Mouse (Mus musculus): ENCODE measurements around the gene Mptx2. TPM values are rescaled to one million over a fixed set of nuclear protein-coding genes. Genes with fewer than 3 reads are reported as not detected.
"Not testable (repeated sequence)": the region's sequence is repeated elsewhere in the genome, so short reads cannot be mapped to it uniquely, and the experiment has no call there.

Gene Mptx2
- total and polyA plus RNA-seq, 3 experiments: not detected

DNA sequence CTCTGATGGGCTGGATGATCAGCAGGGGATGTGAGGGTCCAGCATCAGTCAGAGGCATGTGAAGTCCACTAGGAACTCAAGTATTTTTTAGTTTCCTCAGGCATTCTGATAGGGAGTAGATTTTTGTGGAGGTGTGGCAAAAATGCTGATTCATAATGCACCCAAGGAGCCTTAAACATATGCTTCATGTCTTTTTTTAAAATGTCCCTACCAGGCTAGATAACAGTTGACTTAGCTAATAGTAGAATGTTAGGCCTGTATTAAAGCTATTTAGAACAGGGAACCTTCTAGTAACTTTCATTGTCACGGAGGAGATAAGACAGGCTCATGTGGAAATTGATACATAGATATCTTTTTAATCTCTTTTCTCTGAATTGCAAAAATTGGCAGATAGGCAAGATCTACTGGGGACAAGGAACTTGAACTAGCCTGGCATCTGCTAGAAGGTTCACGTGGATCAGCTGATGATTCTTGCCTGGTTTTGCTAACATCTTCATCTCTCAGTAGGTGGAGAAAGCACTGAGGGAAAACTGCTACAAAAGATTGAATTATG is 40.4 kb upstream of the Mptx2 start (continued):
- no peak for TF ChIP-seq TAL1 (IDR thresholded peaks at IDR 0.05; ENCODE audit: low read length)
- 0 out of 2 replicates have a peak, but pooled peaks have one; percentile 26 for TF ChIP-seq ELF1 (IDR thresholded peaks at IDR 0.05; ENCODE audit: low read depth, low read length)
- TF ChIP-seq POLR2AphosphoS2 (IDR thresholded peaks at IDR 0.05; ENCODE audit: low read length): peak; percentile 31; the same call in 1 of the 2 replicates

DNA sequence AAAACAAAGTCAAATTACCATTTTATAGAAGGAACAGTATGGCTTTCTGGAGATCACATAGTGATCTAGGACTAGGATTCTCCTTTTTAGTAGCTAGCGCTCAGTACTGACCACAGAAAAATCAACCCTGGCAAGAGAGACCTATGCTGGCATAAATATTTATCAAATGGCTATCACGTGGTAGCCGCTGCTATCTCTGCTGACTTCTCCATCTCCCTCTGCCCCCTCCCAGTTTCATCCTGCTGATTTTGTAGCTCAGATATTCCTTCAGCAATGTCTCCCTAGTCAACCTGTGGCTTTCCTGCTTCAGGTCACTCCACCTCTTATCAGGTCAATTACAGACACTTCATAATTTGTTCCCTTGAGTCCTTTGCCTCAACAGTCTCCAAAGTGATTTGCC is 38.1 kb upstream of the Mptx2 start:
- H3K4me3 ChIP-seq (ENCODE audit: control insufficient read depth in 1 of 2, insufficient read depth in 1 of 2, low read depth in 2 of 2, low read length in 2 of 2): no peak overlapping the region
- no peak overlapping the region; the same call in 1 of the 2 replicates for H3K27ac ChIP-seq (ENCODE audit: control insufficient read depth, low read depth, low read length)
- peaks cover 26 to 49% of the 10 kb centered on the region in 2 experiments for H3K4me1 ChIP-seq (ENCODE audit: control insufficient read depth in 1 of 2, insufficient read depth in 2 of 2, low read length in 2 of 2)
- TF ChIP-seq USF1 (IDR thresholded peaks at IDR 0.05; ENCODE audit: low read depth, low read length) (peak; percentile 84), TCF12 (IDR thresholded peaks at IDR 0.05; ENCODE audit: low read depth, low read length) (0 out of 2 replicates have a peak, but pooled peaks have one; percentile 14), NELFE (IDR thresholded peaks at IDR 0.05; ENCODE audit: low read depth, low read length) (no peak), MAZ (IDR thresholded peaks at IDR 0.05; ENCODE audit: low read depth, low read length) (peak; percentile 69; the same call in 1 of the 2 replicates), USF2 (IDR thresholded peaks at IDR 0.05; ENCODE audit: borderline replicate concordance in 1 of 2, insufficient read depth in 1 of 2, low read depth in 1 of 2, low read length in 2 of 2) (0 out of 4 replicates have a peak, but pooled peaks of 1 of the 2 experiments have one; percentile 34), ETS1 (IDR thresholded peaks at IDR 0.05; ENCODE audit: low read depth, low read length) (peak; percentile 27; the same call in 1 of the 2 replicates), RCOR1 (IDR thresholded peaks at IDR 0.05; ENCODE audit: low read depth, low read length) (0 out of 2 replicates have a peak, but pooled peaks have one; percentile 31), HCFC1 (IDR thresholded peaks at IDR 0.05; ENCODE audit: low read depth, low read length) (no peak), RAD21 (IDR thresholded peaks at IDR 0.05; ENCODE audit: low read depth, low read length) (no peak), EP300 (IDR thresholded peaks at IDR 0.05; ENCODE audit: low read depth in 1 of 2, low read length in 2 of 2) (peak in 1 of 2 experiments; percentile 15; a peak in 1 of 4 replicates)
- no peak overlapping the region for H3K9ac ChIP-seq (ENCODE audit: control insufficient read depth, low read depth, low read length, poor library complexity, severe bottlenecking)
- H3K9me3 ChIP-seq (replicated peaks; ENCODE audit: insufficient read depth, low read length): no peaks in the 10 kb centered on the region
- no peaks in the 10 kb centered on the region for H3K27me3 ChIP-seq (ENCODE audit: control insufficient read depth in 1 of 2, insufficient read depth in 2 of 2, low read length in 2 of 2)
- H3K36me3 ChIP-seq (ENCODE audit: control insufficient read depth in 1 of 2, insufficient read depth in 2 of 2, low read length in 2 of 2): peaks cover 0 to 55% of the 10 kb centered on the region in 2 experiments; a peak in 2 of 4 replicates
- DNase-seq (ENCODE audit: low read depth, low spot score): no peak
- no peaks in the 10 kb centered on the region for H3K79me2 ChIP-seq (ENCODE audit: control insufficient read depth, insufficient read depth, low read length, poor library complexity)

DNA sequence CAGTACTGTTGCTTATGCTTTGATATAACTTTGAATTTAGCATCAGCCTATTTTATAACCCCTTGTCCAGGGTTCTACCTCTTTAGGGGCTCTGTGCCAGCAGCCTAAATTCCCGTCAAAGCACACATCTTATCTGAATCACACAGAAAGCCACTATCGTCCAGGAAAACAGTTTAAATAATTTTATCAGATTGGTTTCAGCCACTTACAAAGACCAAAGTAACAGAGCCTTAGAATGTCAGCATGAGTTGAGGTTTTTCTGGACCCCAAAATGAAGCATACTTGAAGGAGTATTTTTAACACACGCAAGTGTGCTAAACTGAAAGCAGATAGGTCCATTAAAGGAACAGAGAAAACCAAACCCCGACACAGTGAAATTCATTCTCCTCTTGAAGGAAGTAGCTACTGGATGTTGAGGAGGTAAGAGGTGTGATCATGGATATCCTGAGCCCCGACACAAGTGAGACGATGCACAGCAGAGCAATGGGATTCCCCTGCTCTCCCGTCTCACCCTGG is 36.0 kb upstream of the Mptx2 start:
- TF ChIP-seq RCOR1 (IDR thresholded peaks at IDR 0.05; ENCODE audit: low read depth, low read length) (peak; percentile 32; the same call in 1 of the 2 replicates), GATA1 (IDR thresholded peaks at IDR 0.05; ENCODE audit: low read depth, low read length) (peak; percentile 62; the same call in 1 of the 2 replicates), TCF12 (IDR thresholded peaks at IDR 0.05; ENCODE audit: low read depth, low read length) (peak; percentile 66), EP300 (IDR thresholded peaks at IDR 0.05; ENCODE audit: low read depth in 1 of 2, low read length in 2 of 2) (peak; percentile 33 to 67), ETS1 (IDR thresholded peaks at IDR 0.05; ENCODE audit: low read depth, low read length) (peak; percentile 60; the same call in 1 of the 2 replicates)
- Histone ChIP-seq H3K4me1 (ENCODE audit: control insufficient read depth in 1 of 2, insufficient read depth in 2 of 2, low read length in 2 of 2) (peaks cover 26 to 48% of the 10 kb centered on the region in 2 experiments), H3K36me3 (ENCODE audit: control insufficient read depth in 1 of 2, insufficient read depth in 2 of 2, low read length in 2 of 2) (peaks cover 0 to 49% of the 10 kb centered on the region in 2 experiments; a peak in 2 of 4 replicates), H3K4me3 (ENCODE audit: control insufficient read depth in 1 of 2, insufficient read depth in 1 of 2, low read depth in 2 of 2, low read length in 2 of 2) (peak overlapping the region; percentile 6 to 37; a peak in 3 of 4 replicates), H3K9ac (ENCODE audit: control insufficient read depth, low read depth, low read length, poor library complexity, severe bottlenecking) (peak overlapping the region; percentile 17), H3K27ac (ENCODE audit: control insufficient read depth, low read depth, low read length) (peak overlapping the region; percentile 78)
- not testable (repeated sequence) for H3K9me3 ChIP-seq (replicated peaks; ENCODE audit: insufficient read depth, low read length); H3K27me3 ChIP-seq (ENCODE audit: control insufficient read depth in 1 of 2, insufficient read depth in 2 of 2, low read length in 2 of 2); H3K79me2 ChIP-seq (ENCODE audit: control insufficient read depth, insufficient read depth, low read length, poor library complexity)
- peak; percentile 45 for DNase-seq (ENCODE audit: low read depth, low spot score)

DNA sequence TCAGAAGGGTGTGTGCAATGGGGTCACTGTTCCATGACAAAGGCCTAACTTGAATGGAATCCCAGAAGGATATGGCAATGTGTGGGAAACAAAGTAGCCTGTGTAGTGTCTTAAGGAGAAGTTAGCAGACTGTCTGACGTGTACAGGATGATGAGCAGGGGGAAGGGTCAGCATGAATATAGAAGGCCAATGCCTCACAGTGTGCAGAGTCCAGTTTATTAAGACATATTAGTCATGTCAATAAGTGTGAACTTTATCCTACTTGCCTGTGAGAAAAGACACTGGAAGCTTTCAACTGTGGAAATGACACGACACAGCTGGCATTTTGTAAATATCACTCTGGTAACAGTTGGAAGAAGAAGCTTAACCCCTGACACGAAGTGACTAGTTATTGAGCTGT is 25.2 kb upstream of the Mptx2 start:
- H3K9ac ChIP-seq (ENCODE audit: control insufficient read depth, low read depth, low read length, poor library complexity, severe bottlenecking); H3K36me3 ChIP-seq (ENCODE audit: control insufficient read depth in 1 of 2, insufficient read depth in 2 of 2, low read length in 2 of 2); H3K4me3 ChIP-seq (ENCODE audit: control insufficient read depth in 1 of 2, insufficient read depth in 1 of 2, low read depth in 2 of 2, low read length in 2 of 2); H3K79me2 ChIP-seq (ENCODE audit: control insufficient read depth, insufficient read depth, low read length, poor library complexity); H3K27ac ChIP-seq (ENCODE audit: control insufficient read depth, low read depth, low read length); H3K27me3 ChIP-seq (ENCODE audit: control insufficient read depth in 1 of 2, insufficient read depth in 2 of 2, low read length in 2 of 2); DNase-seq (ENCODE audit: low read depth, low spot score); H3K4me1 ChIP-seq (ENCODE audit: control insufficient read depth in 1 of 2, insufficient read depth in 2 of 2, low read length in 2 of 2); H3K9me3 ChIP-seq (replicated peaks; ENCODE audit: insufficient read depth, low read length): not testable (repeated sequence)
